Mouse (Mus musculus): ENCODE data around the gene Nt5dc3. TPM values are rescaled to one million over a fixed set of nuclear protein-coding genes. Genes with fewer than 3 reads are reported as not detected.

Nt5dc3 gene
- total RNA-seq, 1 experiment from 2014 or later, result 2.2 TPM

- ATAC-seq (replicated peaks; ENCODE audit: insufficient number of reproducible peaks, low FRiP score, low TSS enrichment, poor library complexity, severe bottlenecking), result no peak
Observed at GRCm38 (mm10) chr10:86808013-86808758, 29.4 kb downstream of the Nt5dc3 start.

- no peak for ATAC-seq (replicated peaks; ENCODE audit: insufficient number of reproducible peaks, low FRiP score, low TSS enrichment, poor library complexity, severe bottlenecking)
Observed at GRCm38 (mm10) chr10:86810000-86810399, 31.2 kb downstream of the Nt5dc3 start.

GRCm38 (mm10) chr10:86810612-86811011 lies 31.8 kb downstream of the Nt5dc3 start:
- no peak for ATAC-seq (replicated peaks; ENCODE audit: insufficient number of reproducible peaks, low FRiP score, low TSS enrichment, poor library complexity, severe bottlenecking)

GRCm38 (mm10) chr10:86814292-86815131 lies 35.7 kb downstream of the Nt5dc3 start:
- no peak for ATAC-seq (replicated peaks; ENCODE audit: insufficient number of reproducible peaks, low FRiP score, low TSS enrichment, poor library complexity, severe bottlenecking)

GRCm38 (mm10) chr10:86815133-86815532 lies 36.3 kb downstream of the Nt5dc3 start:
- ATAC-seq (replicated peaks; ENCODE audit: insufficient number of reproducible peaks, low FRiP score, low TSS enrichment, poor library complexity, severe bottlenecking), result no peak

- no peak for ATAC-seq (replicated peaks; ENCODE audit: insufficient number of reproducible peaks, low FRiP score, low TSS enrichment, poor library complexity, severe bottlenecking)
Observed at GRCm38 (mm10) chr10:86819649-86820165, 40.9 kb downstream of the Nt5dc3 start.

- no peak for ATAC-seq (replicated peaks; ENCODE audit: insufficient number of reproducible peaks, low FRiP score, low TSS enrichment, poor library complexity, severe bottlenecking)
Observed at GRCm38 (mm10) chr10:86821014-86821413, 42.2 kb downstream of the Nt5dc3 start.

GRCm38 (mm10) chr10:86824093-86824492 lies 45.3 kb downstream of the Nt5dc3 start:
- no peak for ATAC-seq (replicated peaks; ENCODE audit: insufficient number of reproducible peaks, low FRiP score, low TSS enrichment, poor library complexity, severe bottlenecking)

GRCm38 (mm10) chr10:86824871-86825270 lies 46.1 kb downstream of the Nt5dc3 start:
- no peak for ATAC-seq (replicated peaks; ENCODE audit: insufficient number of reproducible peaks, low FRiP score, low TSS enrichment, poor library complexity, severe bottlenecking)

- ATAC-seq (replicated peaks; ENCODE audit: insufficient number of reproducible peaks, low FRiP score, low TSS enrichment, poor library complexity, severe bottlenecking), result no peak; the same call in 1 of the 2 replicates
Observed at GRCm38 (mm10) chr10:86825871-86826522, 47.2 kb downstream of the Nt5dc3 start.

- no peak for ATAC-seq (replicated peaks; ENCODE audit: insufficient number of reproducible peaks, low FRiP score, low TSS enrichment, poor library complexity, severe bottlenecking)
Observed at GRCm38 (mm10) chr10:86826929-86827328, 48.1 kb downstream of the Nt5dc3 start.

GRCm38 (mm10) chr10:86828221-86829135 lies 49.7 kb downstream of the Nt5dc3 start:
- no peak for ATAC-seq (replicated peaks; ENCODE audit: insufficient number of reproducible peaks, low FRiP score, low TSS enrichment, poor library complexity, severe bottlenecking)

GRCm38 (mm10) chr10:86829515-86829914 lies 50.7 kb downstream of the Nt5dc3 start:
- no peak for ATAC-seq (replicated peaks; ENCODE audit: insufficient number of reproducible peaks, low FRiP score, low TSS enrichment, poor library complexity, severe bottlenecking)

- no peak for ATAC-seq (replicated peaks; ENCODE audit: insufficient number of reproducible peaks, low FRiP score, low TSS enrichment, poor library complexity, severe bottlenecking)
Observed at GRCm38 (mm10) chr10:86836784-86837183, 58.0 kb downstream of the Nt5dc3 start.

- ATAC-seq (replicated peaks; ENCODE audit: insufficient number of reproducible peaks, low FRiP score, low TSS enrichment, poor library complexity, severe bottlenecking), result no peak
Observed at GRCm38 (mm10) chr10:86838827-86839226, 60.0 kb downstream of the Nt5dc3 start.

GRCm38 (mm10) chr10:86842659-86843058 lies 63.9 kb downstream of the Nt5dc3 start:
- no peak for ATAC-seq (replicated peaks; ENCODE audit: insufficient number of reproducible peaks, low FRiP score, low TSS enrichment, poor library complexity, severe bottlenecking)

- peak; percentile 68 for ATAC-seq (replicated peaks; ENCODE audit: insufficient number of reproducible peaks, low FRiP score, low TSS enrichment, poor library complexity, severe bottlenecking)
Observed at GRCm38 (mm10) chr10:86846926-86847467, 68.2 kb downstream of the Nt5dc3 start.

- no peak for ATAC-seq (replicated peaks; ENCODE audit: insufficient number of reproducible peaks, low FRiP score, low TSS enrichment, poor library complexity, severe bottlenecking)
Observed at GRCm38 (mm10) chr10:86849087-86849486, 70.3 kb downstream of the Nt5dc3 start.
